Mouse (Mus musculus): Measurements from ENCODE around the gene Smad6. TPM values are rescaled to one million over a fixed set of nuclear protein-coding genes. Genes with fewer than 3 reads are reported as not detected.
A peak's percentile ranks its signal among the peaks of the same experiment; 100 is the strongest.

The Smad6 gene
- total RNA-seq, 2 experiments from 2014 or later = 2.2 to 5.7 TPM

GRCm38 (mm10) chr9:64020171-64020605, 1.7 kb downstream of the Smad6 start:
- H3K27ac ChIP-seq = peak overlapping the region; percentile 93
- intact Hi-C loops (cut with DNase I) = no loop called here
- DNase-seq = peak; percentile 66
- no peak for TF ChIP-seq CTCF (IDR thresholded peaks at IDR 0.05)
- H3K4me3 ChIP-seq = peak overlapping the region; percentile 91

- H3K27ac ChIP-seq = peak overlapping the region; percentile 93
- DNase-seq = no peak
- intact Hi-C loops (cut with DNase I) = loop anchor here (2.0 kb wide), 1 partner anchor 60 kb away; no protein-coding TSS in a partner anchor
- H3K4me3 ChIP-seq = peak overlapping the region; percentile 91
- no peak for TF ChIP-seq CTCF (IDR thresholded peaks at IDR 0.05)
Measured at GRCm38 (mm10) chr9:64019036-64019886, 2.6 kb downstream of the Smad6 start.

- TF ChIP-seq CTCF (IDR thresholded peaks at IDR 0.05) = no peak
- peak overlapping the region; percentile 91 for H3K4me3 ChIP-seq
- intact Hi-C loops (cut with DNase I) = loop anchor here (2.0 kb wide), 2 partner anchors 19 to 59 kb away; no protein-coding TSS in a partner anchor
- DNase-seq = peak; percentile 56
- peak overlapping the region; percentile 78 for H3K27ac ChIP-seq
Measured at GRCm38 (mm10) chr9:64017861-64018793, 3.7 kb downstream of the Smad6 start.

GRCm38 (mm10) chr9:64016648-64017400, 5.0 kb downstream of the Smad6 start:
- Histone ChIP-seq H3K27ac (peak overlapping the region; percentile 78), H3K4me3 (peak overlapping the region; percentile 91)
- peak; percentile 18; the same call in 1 of the 2 replicates for TF ChIP-seq CTCF (IDR thresholded peaks at IDR 0.05)
- intact Hi-C loops (cut with DNase I) = loop anchor here (2.0 kb wide), 1 partner anchor 18 kb away; no protein-coding TSS in a partner anchor
- DNase-seq = peak; percentile 76

- Histone ChIP-seq H3K4me3 (peak overlapping the region; percentile 91; the same call in 1 of the 2 replicates), H3K27ac (peak overlapping the region; percentile 78; the same call in 1 of the 2 replicates)
- intact Hi-C loops (cut with DNase I) = loop anchor here (2.0 kb wide), 1 partner anchor 17 kb away; no protein-coding TSS in a partner anchor
- no peak for TF ChIP-seq CTCF (IDR thresholded peaks at IDR 0.05)
- peak; percentile 3 for DNase-seq
Measured at GRCm38 (mm10) chr9:64016092-64016491, 5.8 kb downstream of the Smad6 start.

- DNase-seq = peak; percentile 20
- no peak for TF ChIP-seq CTCF (IDR thresholded peaks at IDR 0.05)
- intact Hi-C loops (cut with DNase I) = no loop called here
- Histone ChIP-seq H3K27ac (no peak overlapping the region), H3K4me3 (no peak overlapping the region)
Measured at GRCm38 (mm10) chr9:64014801-64015200, 7.1 kb downstream of the Smad6 start.

- intact Hi-C loops (cut with DNase I) = no loop called here
- no peak overlapping the region for H3K27ac ChIP-seq
- DNase-seq = peak; percentile 3
- H3K4me3 ChIP-seq = no peak overlapping the region
- peak; percentile 15; the same call in 1 of the 2 replicates for TF ChIP-seq CTCF (IDR thresholded peaks at IDR 0.05)
Measured at GRCm38 (mm10) chr9:64011356-64011755, 10.5 kb downstream of the Smad6 start.

- TF ChIP-seq CTCF (IDR thresholded peaks at IDR 0.05) = no peak
- no peak for DNase-seq
- Histone ChIP-seq H3K4me3 (no peak overlapping the region), H3K27ac (no peak overlapping the region)
- intact Hi-C loops (cut with DNase I) = no loop called here
Measured at GRCm38 (mm10) chr9:64002981-64003380, 18.9 kb downstream of the Smad6 start.

- intact Hi-C loops (cut with DNase I) = no loop called here
- Histone ChIP-seq H3K4me3 (no peak overlapping the region), H3K27ac (no peak overlapping the region)
- no peak for TF ChIP-seq CTCF (IDR thresholded peaks at IDR 0.05)
- no peak for DNase-seq
Measured at GRCm38 (mm10) chr9:64001081-64001480, 20.8 kb downstream of the Smad6 start.

GRCm38 (mm10) chr9:64000085-64000484, 21.8 kb downstream of the Smad6 start:
- DNase-seq = no peak
- H3K4me3 ChIP-seq = no peak overlapping the region
- no peak overlapping the region for H3K27ac ChIP-seq
- intact Hi-C loops (cut with DNase I) = no loop called here
- no peak for TF ChIP-seq CTCF (IDR thresholded peaks at IDR 0.05)

- TF ChIP-seq CTCF (IDR thresholded peaks at IDR 0.05) = no peak
- DNase-seq = no peak
- intact Hi-C loops (cut with DNase I) = loop anchor here (2.0 kb wide), 1 partner anchor 18 kb away; no protein-coding TSS in a partner anchor
- no peak overlapping the region for H3K4me3 ChIP-seq
- peak overlapping the region; percentile 74; the same call in 1 of the 2 replicates for H3K27ac ChIP-seq
Measured at GRCm38 (mm10) chr9:63999194-63999593, 22.7 kb downstream of the Smad6 start.
